ENCODE assay signal across 8 mouse cellular contexts in the genomic region with DNA sequence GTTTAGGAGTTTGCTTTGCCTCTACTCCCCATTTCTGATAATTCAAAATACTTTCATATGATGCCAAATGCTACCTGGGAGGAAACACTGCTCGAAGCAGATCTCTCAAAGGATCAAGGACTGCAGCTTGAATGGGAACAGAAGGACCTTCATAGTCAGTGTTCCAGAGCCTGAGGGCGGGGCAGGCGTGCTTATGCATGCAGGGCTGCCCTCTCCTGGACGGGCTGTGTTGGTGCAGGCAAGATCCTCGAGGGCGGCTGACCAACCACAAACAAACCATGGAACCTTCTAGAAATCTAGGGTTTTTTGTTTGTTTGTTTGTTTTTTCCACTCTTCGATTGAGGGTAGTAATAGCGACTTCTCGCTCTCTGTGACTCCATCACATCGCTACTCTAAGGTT. TPM values are rescaled to one million over a fixed set of nuclear protein-coding genes. Genes with fewer than 3 reads are reported as not detected.
DNase-seq lines count a peak whose midpoint lies in the region; ATAC-seq and TF ChIP-seq lines count a peak whose summit lies in the region.

No protein-coding gene starts in this region.

- no peaks in the 10 kb centered on the region for H3K36me3 ChIP-seq in forebrain, embryonic 13.5 days (ENCODE audit: poor library complexity, severe bottlenecking)
- H3K36me3 ChIP-seq in forebrain, embryonic 12.5 days (replicated peaks): no peaks in the 10 kb centered on the region
- no peaks in the 10 kb centered on the region for H3K36me3 ChIP-seq in hindbrain, postnatal 0 days (ENCODE audit: insufficient read depth, low read length)
- H3K36me3 ChIP-seq in midbrain, postnatal 0 days (ENCODE audit: insufficient read depth, low read length): no peaks in the 10 kb centered on the region
- H3K36me3 ChIP-seq in stomach, embryonic 14.5 days (ENCODE audit: control insufficient read depth, insufficient read depth, low read length): no peaks in the 10 kb centered on the region

- H3K9ac ChIP-seq in forebrain, embryonic 13.5 days: no peak overlapping the region
- no peak overlapping the region for H3K9ac ChIP-seq in forebrain, embryonic 12.5 days
- H3K9ac ChIP-seq in hindbrain, postnatal 0 days (replicated peaks; ENCODE audit: low read length): no peak overlapping the region
- H3K9ac ChIP-seq in midbrain, postnatal 0 days (replicated peaks; ENCODE audit: low read length, poor library complexity, severe bottlenecking): no peak overlapping the region
- no peak overlapping the region for H3K9ac ChIP-seq in stomach, embryonic 14.5 days (replicated peaks; ENCODE audit: low read depth, low read length)

- ATAC-seq in forebrain, embryonic 13.5 days: 0 out of 2 replicates have a peak, but pooled peaks have one; percentile 48
- ATAC-seq in forebrain, embryonic 12.5 days (ENCODE audit: low FRiP score): no peak
- ATAC-seq in frontal cortex, adult (ENCODE audit: low TSS enrichment): peak; percentile 97
- ATAC-seq in hindbrain, postnatal 0 days: peak; percentile 62; the same call in 1 of the 2 replicates
- ATAC-seq in midbrain, postnatal 0 days (ENCODE audit: low FRiP score): no peak
- ATAC-seq in stomach, embryonic 14.5 days (ENCODE audit: insufficient number of reproducible peaks, insufficient read depth, low FRiP score, low read depth): 0 out of 2 replicates have a peak, but pooled peaks have one; percentile 37

- H3K4me3 ChIP-seq in forebrain, embryonic 13.5 days: no peak overlapping the region
- no peak overlapping the region for H3K4me3 ChIP-seq in forebrain, embryonic 12.5 days (replicated peaks)
- no peak overlapping the region for H3K4me3 ChIP-seq in hindbrain, postnatal 0 days (ENCODE audit: low read length)
- no peak overlapping the region for H3K4me3 ChIP-seq in midbrain, postnatal 0 days (ENCODE audit: low read depth, low read length)
- no peak overlapping the region for H3K4me3 ChIP-seq in stomach, embryonic 14.5 days (ENCODE audit: low read depth, low read length)

- intact Hi-C loops in left cerebral cortex, postnatal 14 days (cut with DNase I): loop anchor here (2.0 to 10.0 kb wide), 2 partner anchors 193 to 335 kb away; no protein-coding TSS in a partner anchor

- H3K4me2 ChIP-seq in forebrain, embryonic 13.5 days: no peak overlapping the region
- no peak overlapping the region for H3K4me2 ChIP-seq in forebrain, embryonic 12.5 days
- H3K4me2 ChIP-seq in hindbrain, postnatal 0 days (ENCODE audit: low read depth, low read length): no peak overlapping the region
- no peak overlapping the region for H3K4me2 ChIP-seq in midbrain, postnatal 0 days (ENCODE audit: low read depth, low read length, poor library complexity, severe bottlenecking)
- H3K4me2 ChIP-seq in stomach, embryonic 14.5 days (replicated peaks; ENCODE audit: low read depth, low read length): no peak overlapping the region

- WGBS in forebrain, embryonic 13.5 days: 52% methylated on average over 10 of the region's 10 CpGs
- WGBS in forebrain, embryonic 12.5 days: 56% methylated on average over 10 of the region's 10 CpGs
- 52% methylated on average over 10 of the region's 10 CpGs for WGBS in hindbrain, postnatal 0 days
- WGBS in midbrain, postnatal 0 days: 52% methylated on average over 10 of the region's 10 CpGs
- WGBS in stomach, embryonic 14.5 days: 64% methylated on average over 10 of the region's 10 CpGs

- peak; percentile 4 for DNase-seq in c-Kit-negative CD71-positive TER-119-positive erythroid progenitor cells, embryonic 14.5 days (ENCODE audit: low read depth, low spot score)
- DNase-seq in hindbrain, postnatal 0 days (ENCODE audit: low spot score): peak; percentile 79
- peak; percentile 64 to 67 for DNase-seq in left cerebral cortex, postnatal 14 days (ENCODE audit: low spot score in 2 of 2)
- DNase-seq in midbrain, postnatal 0 days (ENCODE audit: low spot score): peak; percentile 71

- H3K4me1 ChIP-seq in forebrain, embryonic 13.5 days: no peaks in the 10 kb centered on the region; the same call in 1 of the 2 replicates
- H3K4me1 ChIP-seq in forebrain, embryonic 12.5 days: peaks cover 6% of the 10 kb centered on the region; the same call in 1 of the 2 replicates
- no peaks in the 10 kb centered on the region for H3K4me1 ChIP-seq in hindbrain, postnatal 0 days (ENCODE audit: insufficient read depth, low read length)
- no peaks in the 10 kb centered on the region for H3K4me1 ChIP-seq in midbrain, postnatal 0 days (ENCODE audit: insufficient read depth, low read length)
- no peaks in the 10 kb centered on the region for H3K4me1 ChIP-seq in stomach, embryonic 14.5 days (ENCODE audit: control insufficient read depth, insufficient read depth, low read length)

- H3K27me3 ChIP-seq in forebrain, embryonic 13.5 days: no peaks in the 10 kb centered on the region
- H3K27me3 ChIP-seq in forebrain, embryonic 12.5 days: no peaks in the 10 kb centered on the region
- no peaks in the 10 kb centered on the region for H3K27me3 ChIP-seq in hindbrain, postnatal 0 days (ENCODE audit: insufficient read depth, low read length)
- H3K27me3 ChIP-seq in midbrain, postnatal 0 days (ENCODE audit: insufficient read depth, low read length): no peaks in the 10 kb centered on the region
- H3K27me3 ChIP-seq in stomach, embryonic 14.5 days (ENCODE audit: control insufficient read depth, insufficient read depth, low read length): no peaks in the 10 kb centered on the region

- TF ChIP-seq CTCF in hindbrain, postnatal 0 days (IDR thresholded peaks at IDR 0.05; ENCODE audit: low read depth): peak; percentile 88
- peak; percentile 77 for TF ChIP-seq CTCF in midbrain, postnatal 0 days (IDR thresholded peaks at IDR 0.05)

- no peak overlapping the region for H3K27ac ChIP-seq in forebrain, embryonic 13.5 days
- no peak overlapping the region for H3K27ac ChIP-seq in forebrain, embryonic 12.5 days
- no peak overlapping the region for H3K27ac ChIP-seq in hindbrain, postnatal 0 days
- H3K27ac ChIP-seq in midbrain, postnatal 0 days (ENCODE audit: low read depth, low read length): no peak overlapping the region
- H3K27ac ChIP-seq in stomach, embryonic 14.5 days (ENCODE audit: low read length): no peak overlapping the region

- H3K9me3 ChIP-seq in forebrain, embryonic 13.5 days (replicated peaks): peaks cover 2% of the 10 kb centered on the region; the same call in 1 of the 2 replicates
- H3K9me3 ChIP-seq in forebrain, embryonic 12.5 days: no peaks in the 10 kb centered on the region
- H3K9me3 ChIP-seq in hindbrain, postnatal 0 days (ENCODE audit: low read length): no peaks in the 10 kb centered on the region
- H3K9me3 ChIP-seq in midbrain, postnatal 0 days (ENCODE audit: low read length): no peaks in the 10 kb centered on the region
- no peaks in the 10 kb centered on the region for H3K9me3 ChIP-seq in stomach, embryonic 14.5 days (ENCODE audit: control insufficient read depth, low read depth, low read length)

RNA-seq across cellular contexts. Expression of a gene that starts 32.0 kb away (rescaled TPM):
- 0.39 and 0.57 TPM in 2 replicates for polyA plus RNA-seq in forebrain, embryonic 13.5 days (2015; fragmentation: Nextera tagmentation; extraction: Ambion mirVana)
- 0.53 and 0.97 TPM in 2 replicates for polyA plus RNA-seq in forebrain, embryonic 12.5 days (2016; fragmentation: Nextera tagmentation; extraction: Ambion mirVana)
- 0.14 and 0.68 TPM in 2 replicates for total RNA-seq in hindbrain, postnatal 0 days (2014; rRNA removed)
- 0.51 and 0.96 TPM in 2 replicates for polyA plus RNA-seq in hindbrain, postnatal 0 days (2015; fragmentation: Nextera tagmentation; extraction: Ambion mirVana)
- total RNA-seq in left cerebral cortex, postnatal 14 days (2021): not detected
- total RNA-seq in midbrain, postnatal 0 days (2014; rRNA removed): 0.22 and 0.61 TPM in 2 replicates
- polyA plus RNA-seq in midbrain, postnatal 0 days (2015; fragmentation: Nextera tagmentation; extraction: Ambion mirVana): 0.47 and 0.48 TPM in 2 replicates
- polyA plus RNA-seq in stomach, embryonic 14.5 days (2014; fragmentation: Nextera tagmentation; extraction: Ambion mirVana): 29.9 and 30.8 TPM in 2 replicates

Comparison
In these comparisons a context has a peak if more than half of its experiments do, and no peak if none do; other contexts are left out.
1. ATAC-seq: peak in forebrain, embryonic 13.5 days (single experiment), frontal cortex, adult (single experiment), hindbrain, postnatal 0 days (single experiment) and stomach, embryonic 14.5 days (single experiment); none in forebrain, embryonic 12.5 days (single experiment) and midbrain, postnatal 0 days (single experiment).
2. DNase-seq: peak in every context shown above with its lines; median percentile 79 in hindbrain, postnatal 0 days; 71 in midbrain, postnatal 0 days; 66 in left cerebral cortex, postnatal 14 days; 4 in c-Kit-negative CD71-positive TER-119-positive erythroid progenitor cells, embryonic 14.5 days.
3. RNA of a gene that starts 32.0 kb away (polyA plus RNA-seq): 29.9 to 30.8 TPM in stomach, embryonic 14.5 days; 0.53 to 0.97 TPM in forebrain, embryonic 12.5 days, 0.39 to 0.57 TPM in forebrain, embryonic 13.5 days, 0.51 to 0.96 TPM in hindbrain, postnatal 0 days and 0.47 to 0.48 TPM in midbrain, postnatal 0 days; every median in the first group is over 10 times any median in the second.